Mouse (Mus musculus) lung, embryonic 14.5 days (tissue): ENCODE results near the gene Thbs4. TPM values are rescaled to one million over a fixed set of nuclear protein-coding genes. Genes with fewer than 3 reads are reported as not detected.

Experiments
- ATAC-seq: fragments of 200-750 bp; cut with Nextera tagmentation; 2 replicates; pipeline ENCODE4 v1.8.0; 2017; ENCODE audit warnings: mild to moderate bottlenecking, moderate TSS enrichment, moderate library complexity; ENCODE audit not compliant: insufficient read depth
- DNase-seq: peaks from one replicate; pipeline ENCODE4 v3.0.0-alpha.2; 2015
- H3K27ac ChIP-seq: fragments of 300-500 bp; sonication (generic); 2 replicates; pipeline ENCODE4 v1.5.1; 2014; ENCODE audit warnings: low read depth, mild to moderate bottlenecking, moderate library complexity
- H3K27me3 ChIP-seq: fragments of 300-500 bp; sonication (generic); 2 replicates; pipeline ENCODE4 v1.6.1; 2014; ENCODE audit warnings: low read length, control low read depth; ENCODE audit not compliant: insufficient read depth
- H3K36me3 ChIP-seq: fragments of 300-500 bp; sonication (generic); 2 replicates; pipeline ENCODE4 v1.6.1; 2014; ENCODE audit warnings: control low read depth; ENCODE audit not compliant: insufficient read depth
- H3K4me1 ChIP-seq: fragments of 300-500 bp; sonication (generic); 2 replicates; pipeline ENCODE4 v1.6.1; 2014; ENCODE audit warnings: antibody characterized with exemption, control low read depth; ENCODE audit not compliant: insufficient read depth
- H3K4me2 ChIP-seq: fragments of 300-500 bp; sonication (generic); 2 replicates; pipeline ENCODE4 v1.6.1; 2014; ENCODE audit warnings: mild to moderate bottlenecking
- H3K4me3 ChIP-seq: fragments of 300-500 bp; sonication (generic); 2 replicates; pipeline ENCODE4 v1.5.1; 2014; ENCODE audit warnings: low read depth, low read length
- H3K9ac ChIP-seq: fragments of 300-500 bp; sonication (generic); 2 replicates; pipeline ENCODE4 v1.6.1; 2014
- H3K9me3 ChIP-seq: fragments of 300-500 bp; sonication (generic); 2 replicates; pipeline ENCODE4 v1.6.1; 2016; ENCODE audit warnings: low read depth, low read length, control low read depth
- CTCF ChIP-seq: IDR thresholded peaks from 2 replicates; pipeline ENCODE4 v1.5.1; 2016; ENCODE audit warnings: antibody characterized with exemption, low read depth
- WGBS: fragments of 180-500 bp; shearing (Covaris S2); extraction: QIAGEN DNeasy Blood & Tissue Kit; methylation state at CpG from one replicate; pipeline ENCODE4 v1.1.7; 2014; 5-methylcytosine and 5-hydroxymethylcytosine counted together
- polyA plus RNA-seq: library from polyadenylated mRNA; unstranded; fragments of >200 nt; fragmentation: Nextera tagmentation; extraction: Ambion mirVana; gene quantifications from 2 replicates; pipeline ENCODE4 v1.2.1, GENCODE M21; 2014

Gene Thbs4
- polyA plus RNA-seq, 1 experiment from 2014 or later: 1.1 TPM

DNA sequence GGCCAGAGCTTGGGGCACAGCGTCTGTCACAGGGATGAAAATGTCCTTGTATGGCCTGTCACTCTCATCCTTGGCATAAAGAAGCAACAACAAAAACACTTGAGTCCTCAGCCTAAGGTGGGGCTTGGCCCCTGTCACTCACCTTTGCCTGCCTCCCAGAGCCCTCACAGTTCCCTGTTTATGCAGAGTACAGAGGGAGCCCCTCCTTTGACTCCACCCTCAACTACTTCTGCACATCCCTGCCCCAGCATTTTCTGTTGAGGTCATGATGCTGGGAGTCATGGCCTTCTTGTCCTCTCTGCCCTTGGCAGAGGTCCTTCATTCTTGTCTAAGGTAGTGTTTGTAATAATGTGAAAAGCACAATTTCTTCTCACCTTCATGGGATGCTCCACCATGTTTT, 86.2 kb downstream of the Thbs4 start:
- TF ChIP-seq CTCF: no peak
- Histone ChIP-seq H3K27me3 (no peaks in the 10 kb centered on the region), H3K9ac (no peak overlapping the region), H3K36me3 (peaks cover 11% of the 10 kb centered on the region; the same call in 1 of the 2 replicates), H3K9me3 (no peaks in the 10 kb centered on the region), H3K4me2 (no peak overlapping the region), H3K4me3 (no peak overlapping the region), H3K27ac (no peak overlapping the region), H3K4me1 (no peaks in the 10 kb centered on the region)
- DNase-seq: no peak
- ATAC-seq: no peak
- WGBS: 78% methylated on average over 1 of the region's 1 CpGs

- no peak overlapping the region for H3K4me2 ChIP-seq
- H3K27me3 ChIP-seq: no peaks in the 10 kb centered on the region
- no peak for DNase-seq
- TF ChIP-seq CTCF: no peak
- ATAC-seq: no peak
- 66% methylated on average over 2 of the region's 2 CpGs for WGBS
- no peaks in the 10 kb centered on the region; the same call in 1 of the 2 replicates for H3K4me1 ChIP-seq
- H3K9me3 ChIP-seq: no peaks in the 10 kb centered on the region
- no peak overlapping the region for H3K27ac ChIP-seq
- no peak overlapping the region for H3K4me3 ChIP-seq
- no peak overlapping the region for H3K9ac ChIP-seq
- H3K36me3 ChIP-seq: peaks cover 12% of the 10 kb centered on the region; the same call in 1 of the 2 replicates
Observed at GRCm38 (mm10) chr13:92707941-92708340, 86.7 kb downstream of the Thbs4 start.

- H3K36me3 ChIP-seq: peaks cover 14% of the 10 kb centered on the region; the same call in 1 of the 2 replicates
- H3K9ac ChIP-seq: no peak overlapping the region
- ATAC-seq: 0 out of 2 replicates have a peak, but pooled peaks have one; percentile 1
- H3K27me3 ChIP-seq: no peaks in the 10 kb centered on the region
- no peak overlapping the region for H3K4me3 ChIP-seq
- 73% methylated on average over 9 of the region's 9 CpGs for WGBS
- H3K4me2 ChIP-seq: no peak overlapping the region
- H3K27ac ChIP-seq: no peak overlapping the region
- no peak for TF ChIP-seq CTCF
- no peak for DNase-seq
- H3K4me1 ChIP-seq: no peaks in the 10 kb centered on the region; the same call in 1 of the 2 replicates
- no peaks in the 10 kb centered on the region for H3K9me3 ChIP-seq
Observed at GRCm38 (mm10) chr13:92706342-92707061, 88.1 kb downstream of the Thbs4 start.

GRCm38 (mm10) chr13:92705016-92705535, 89.5 kb downstream of the Thbs4 start:
- no peak for DNase-seq
- Histone ChIP-seq H3K9me3 (no peaks in the 10 kb centered on the region), H3K4me2 (no peak overlapping the region), H3K4me1 (no peaks in the 10 kb centered on the region; the same call in 1 of the 2 replicates), H3K36me3 (peaks cover 19% of the 10 kb centered on the region; the same call in 1 of the 2 replicates), H3K9ac (no peak overlapping the region), H3K4me3 (no peak overlapping the region), H3K27ac (no peak overlapping the region), H3K27me3 (no peaks in the 10 kb centered on the region)
- 92% methylated on average over 7 of the region's 7 CpGs for WGBS
- no peak for ATAC-seq
- TF ChIP-seq CTCF: no peak

- H3K27ac ChIP-seq: no peak overlapping the region
- no peaks in the 10 kb centered on the region; the same call in 1 of the 2 replicates for H3K4me1 ChIP-seq
- no peaks in the 10 kb centered on the region for H3K27me3 ChIP-seq
- 52% methylated on average over 7 of the region's 7 CpGs for WGBS
- no peaks in the 10 kb centered on the region for H3K9me3 ChIP-seq
- no peak overlapping the region for H3K4me2 ChIP-seq
- H3K9ac ChIP-seq: no peak overlapping the region
- no peak overlapping the region for H3K4me3 ChIP-seq
- DNase-seq (no peak), ATAC-seq (no peak)
- no peak for TF ChIP-seq CTCF
- H3K36me3 ChIP-seq: peaks cover 18% of the 10 kb centered on the region; the same call in 1 of the 2 replicates
Observed at GRCm38 (mm10) chr13:92704189-92704588, 90.4 kb downstream of the Thbs4 start.

DNA sequence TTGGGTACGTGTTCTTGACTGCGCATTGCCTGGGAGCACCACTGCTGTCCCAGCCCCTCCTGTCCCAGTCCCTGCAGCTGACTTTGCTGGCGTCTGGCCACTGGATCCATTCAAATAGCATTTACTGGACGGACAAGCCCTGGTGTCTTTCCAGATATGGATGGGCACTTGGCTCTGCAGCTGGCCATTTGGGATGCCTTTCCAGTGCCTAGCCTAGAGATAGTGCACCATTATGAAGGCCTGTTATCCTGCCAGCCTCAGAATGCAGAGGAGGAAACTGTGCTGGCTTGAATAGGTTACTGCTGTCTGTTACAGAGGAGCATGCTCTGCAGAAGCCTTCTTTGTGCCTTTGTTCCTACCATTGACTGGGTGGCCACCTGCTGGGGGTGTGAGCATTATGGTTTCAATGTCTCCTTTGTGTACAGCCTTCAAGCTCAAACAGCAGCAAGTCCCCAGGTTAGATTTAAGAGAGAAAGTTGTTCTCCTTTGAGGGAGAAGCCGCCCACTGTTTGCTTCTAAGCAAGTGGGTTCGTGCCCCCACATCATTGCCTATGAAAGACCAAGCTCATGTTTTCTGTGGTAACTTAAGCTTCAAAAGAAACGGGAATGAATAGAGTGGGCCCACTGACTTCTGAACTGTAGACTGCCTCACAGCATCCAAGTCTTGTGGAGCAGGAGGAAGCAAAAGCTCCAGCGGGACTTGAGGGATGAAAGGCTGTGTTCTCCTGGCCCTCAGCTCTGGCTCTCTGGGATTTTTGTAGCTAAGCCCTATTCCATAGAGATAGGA, 91.2 kb downstream of the Thbs4 start:
- peak overlapping the region; percentile 4; the same call in 1 of the 2 replicates for H3K27ac ChIP-seq
- H3K9me3 ChIP-seq: no peaks in the 10 kb centered on the region
- WGBS: 61% methylated on average over 8 of the region's 8 CpGs

More for the DNA sequence above, 91.2 kb downstream of the Thbs4 start:
- DNase-seq: peak; percentile 47
- ATAC-seq: peak; percentile 27; the same call in 1 of the 2 replicates
- peaks cover 10% of the 10 kb centered on the region; the same call in 1 of the 2 replicates for H3K36me3 ChIP-seq
- TF ChIP-seq CTCF: no peak
- H3K27me3 ChIP-seq: no peaks in the 10 kb centered on the region
- H3K4me2 ChIP-seq: no peak overlapping the region
- H3K4me1 ChIP-seq: no peaks in the 10 kb centered on the region; the same call in 1 of the 2 replicates
- H3K4me3 ChIP-seq: no peak overlapping the region
- no peak overlapping the region for H3K9ac ChIP-seq
